Mouse (Mus musculus) forebrain, embryonic 14.5 days (tissue): Measurements from ENCODE around the gene Ssx2ip. TPM values are rescaled to one million over a fixed set of nuclear protein-coding genes. Genes with fewer than 3 reads are reported as not detected.

Experiments used
- ATAC-seq: fragments of 200-750 bp; cut with Nextera tagmentation; 2 replicates; pipeline ENCODE4 v1.8.0; 2017; ENCODE audit warnings: mild to moderate bottlenecking, moderate library complexity
- DNase-seq: peaks from one replicate; pipeline ENCODE4 v3.0.0-alpha.2; 2015; ENCODE audit warnings: low spot score
- H3K27ac ChIP-seq: fragments of 300-500 bp; sonication (generic); 2 replicates; pipeline ENCODE4 v1.5.1; 2014; ENCODE audit warnings: low read depth, mild to moderate bottlenecking, control low read depth, low read length, moderate library complexity
- H3K27me3 ChIP-seq: fragments of 300-500 bp; sonication (generic); replicated peaks from 2 replicates; pipeline ENCODE4 v1.6.1; 2014; ENCODE audit warnings: low read length, control low read depth, mixed read lengths; ENCODE audit not compliant: control insufficient read depth, insufficient read depth
- H3K36me3 ChIP-seq: fragments of 300-500 bp; sonication (generic); 2 replicates; pipeline ENCODE4 v1.6.1; 2014; ENCODE audit warnings: low read length, control low read depth; ENCODE audit not compliant: control insufficient read depth, insufficient read depth
- H3K4me1 ChIP-seq: fragments of 300-500 bp; sonication (generic); 2 replicates; pipeline ENCODE4 v1.6.1; 2014; ENCODE audit warnings: antibody characterized with exemption, low read length, control low read depth; ENCODE audit not compliant: control insufficient read depth, insufficient read depth
- H3K4me2 ChIP-seq: fragments of 300-500 bp; sonication (generic); 2 replicates; pipeline ENCODE4 v1.6.1; 2014; ENCODE audit warnings: mild to moderate bottlenecking, control low read depth, low read length
- H3K4me3 ChIP-seq: fragments of 300-500 bp; sonication (generic); 2 replicates; pipeline ENCODE4 v1.5.1; 2014; ENCODE audit warnings: low read depth, low read length, control low read depth
- H3K9ac ChIP-seq: fragments of 300-500 bp; sonication (generic); 2 replicates; pipeline ENCODE4 v1.6.1; 2014; ENCODE audit warnings: mild to moderate bottlenecking, low read length, control low read depth, moderate library complexity
- H3K9me3 ChIP-seq: fragments of 300-500 bp; sonication (generic); replicated peaks from 2 replicates; pipeline ENCODE4 v1.6.1; 2016; ENCODE audit warnings: low read length, control low read depth, mixed read lengths; ENCODE audit not compliant: control insufficient read depth
- WGBS: fragments of 180-500 bp; shearing (Covaris S2); extraction: QIAGEN DNeasy Blood & Tissue Kit; methylation state at CpG from one replicate; pipeline ENCODE4 v1.1.7; 2014; 5-methylcytosine and 5-hydroxymethylcytosine counted together
- polyA plus RNA-seq: library from polyadenylated mRNA; unstranded; fragments of >200 nt; fragmentation: Nextera tagmentation; extraction: Ambion mirVana; gene quantifications from 2 replicates; pipeline ENCODE4 v1.2.1, GENCODE M21; 2014

Gene Ssx2ip
- polyA plus RNA-seq, 1 experiment from 2014 or later: 20.8 TPM

DNA sequence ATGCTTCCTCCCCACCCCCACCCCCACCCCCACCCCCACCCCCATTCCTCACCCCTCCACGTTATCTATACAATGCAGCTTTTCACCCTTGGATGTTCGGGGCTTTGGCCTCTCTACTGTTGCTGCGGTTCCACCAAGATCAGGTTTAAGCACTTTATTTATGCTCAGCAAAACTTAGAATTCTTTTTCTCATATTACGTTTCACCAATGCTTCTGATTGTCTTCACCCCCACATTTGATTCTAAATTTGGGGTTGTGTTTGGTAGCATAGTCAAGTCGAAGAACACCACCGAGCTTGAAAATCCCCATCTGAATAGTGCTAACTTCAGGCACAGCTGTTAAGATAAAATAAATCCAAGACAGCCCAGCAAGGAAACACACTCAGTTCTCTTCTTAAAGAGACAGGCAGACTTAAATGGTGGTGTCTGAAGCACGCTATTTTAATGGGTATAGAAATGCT is 10.8 kb upstream of the Ssx2ip start:
- WGBS: 34% methylated on average over 7 of the region's 7 CpGs
- H3K4me3 ChIP-seq: no peak overlapping the region
- no peaks in the 10 kb centered on the region for H3K27me3 ChIP-seq
- no peak overlapping the region for H3K9ac ChIP-seq
- no peak for ATAC-seq
- no peaks in the 10 kb centered on the region for H3K36me3 ChIP-seq
- H3K4me2 ChIP-seq: no peak overlapping the region
- no peaks in the 10 kb centered on the region for H3K4me1 ChIP-seq
- no peak overlapping the region for H3K27ac ChIP-seq
- no peaks in the 10 kb centered on the region for H3K9me3 ChIP-seq
- peak; percentile 25 for DNase-seq

DNA sequence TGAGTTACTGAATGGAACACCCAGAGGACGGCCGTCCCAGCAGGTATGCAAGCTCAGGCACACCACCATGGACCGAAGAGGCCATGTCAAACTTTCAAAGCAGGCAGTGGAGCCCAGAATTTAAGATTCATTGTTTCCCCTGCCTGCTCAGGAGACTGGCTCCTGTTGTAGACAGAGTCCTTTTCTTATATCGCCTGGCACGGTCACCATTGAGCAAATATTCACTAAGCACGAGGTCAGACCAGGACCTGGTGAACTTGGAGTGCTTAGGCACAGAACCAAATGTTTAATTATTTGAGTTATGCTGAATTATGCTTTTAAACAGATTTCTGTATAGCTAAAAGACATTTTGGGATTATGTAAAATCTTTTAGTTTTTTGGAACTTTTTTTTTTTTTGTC is 8.2 kb upstream of the Ssx2ip start:
- H3K36me3 ChIP-seq: no peaks in the 10 kb centered on the region
- H3K9me3 ChIP-seq: no peaks in the 10 kb centered on the region
- H3K27ac ChIP-seq: no peak overlapping the region
- H3K4me2 ChIP-seq: no peak overlapping the region
- WGBS: 82% methylated on average over 6 of the region's 6 CpGs
- ATAC-seq: no peak
- no peak for DNase-seq
- no peak overlapping the region for H3K4me3 ChIP-seq
- H3K9ac ChIP-seq: no peak overlapping the region
- no peaks in the 10 kb centered on the region for H3K27me3 ChIP-seq
- H3K4me1 ChIP-seq: no peaks in the 10 kb centered on the region

- no peak overlapping the region for H3K4me2 ChIP-seq
- WGBS: 93% methylated on average over 1 of the region's 1 CpGs
- DNase-seq (no peak), ATAC-seq (no peak)
- no peaks in the 10 kb centered on the region for H3K9me3 ChIP-seq
- no peaks in the 10 kb centered on the region for H3K36me3 ChIP-seq
- H3K4me3 ChIP-seq: no peak overlapping the region
- H3K4me1 ChIP-seq: no peaks in the 10 kb centered on the region
- no peak overlapping the region for H3K27ac ChIP-seq
- H3K9ac ChIP-seq: no peak overlapping the region
- H3K27me3 ChIP-seq: no peaks in the 10 kb centered on the region
Observed at GRCm38 (mm10) chr3:146396934-146397333, 7.5 kb upstream of the Ssx2ip start.

DNA sequence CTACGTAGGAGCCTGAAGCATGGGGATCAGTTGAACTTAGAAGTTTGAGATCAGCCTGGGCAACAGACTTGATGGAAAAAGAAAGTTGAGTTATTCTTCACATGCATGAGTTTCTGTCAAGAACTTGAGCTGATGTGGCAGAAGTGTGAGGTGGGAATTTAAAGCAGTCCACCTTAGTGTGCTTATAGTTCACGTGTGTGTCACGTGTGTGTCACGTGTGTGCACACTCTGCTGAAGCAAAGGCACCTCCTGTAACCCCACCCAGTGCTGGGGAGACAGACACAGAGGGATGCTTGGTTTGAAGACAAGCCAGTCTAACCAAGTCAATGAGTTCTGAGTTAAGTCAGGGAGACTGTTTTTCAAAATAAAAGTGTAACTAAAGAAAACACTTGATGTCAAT is 6.6 kb upstream of the Ssx2ip start:
- DNase-seq (no peak), ATAC-seq (no peak)
- H3K27me3 ChIP-seq: no peaks in the 10 kb centered on the region
- no peak overlapping the region for H3K4me2 ChIP-seq
- H3K4me1 ChIP-seq: no peaks in the 10 kb centered on the region
- H3K9ac ChIP-seq: no peak overlapping the region
- H3K4me3 ChIP-seq: no peak overlapping the region
- no peaks in the 10 kb centered on the region for H3K36me3 ChIP-seq
- H3K27ac ChIP-seq: no peak overlapping the region
- WGBS: 94% methylated on average over 4 of the region's 4 CpGs
- peaks cover 5% of the 10 kb centered on the region; the same call in 1 of the 2 replicates for H3K9me3 ChIP-seq

GRCm38 (mm10) chr3:146399203-146399602 is 5.2 kb upstream of the Ssx2ip start:
- H3K9ac ChIP-seq: no peak overlapping the region
- H3K4me3 ChIP-seq: no peak overlapping the region
- H3K27me3 ChIP-seq: no peaks in the 10 kb centered on the region
- 78% methylated on average over 5 of the region's 5 CpGs for WGBS
- H3K4me1 ChIP-seq: peaks cover 3% of the 10 kb centered on the region; the same call in 1 of the 2 replicates
- H3K36me3 ChIP-seq: no peaks in the 10 kb centered on the region
- H3K9me3 ChIP-seq: peaks cover 5% of the 10 kb centered on the region; the same call in 1 of the 2 replicates
- no peak overlapping the region for H3K4me2 ChIP-seq
- ATAC-seq (no peak), DNase-seq (no peak)
- H3K27ac ChIP-seq: no peak overlapping the region

DNA sequence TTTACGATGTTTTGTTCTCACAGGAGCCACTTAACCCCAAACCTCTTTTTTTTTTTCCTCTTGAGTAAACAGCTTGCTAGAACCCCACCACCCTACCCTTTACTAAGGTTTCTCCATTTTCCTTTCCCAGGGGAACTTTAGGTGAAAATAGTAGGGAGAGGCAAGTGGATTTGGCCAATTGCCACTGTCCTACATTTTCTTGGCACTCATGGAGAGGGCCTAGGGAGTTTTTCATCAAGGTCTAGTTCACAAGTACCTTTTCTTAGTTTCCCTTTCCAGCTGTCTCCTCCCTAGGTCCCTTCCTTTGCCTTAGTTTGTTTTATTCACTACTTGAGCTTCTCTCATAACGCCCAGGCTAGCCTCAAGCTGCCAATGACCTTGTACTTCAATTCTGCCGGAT is 672 bp upstream of the Ssx2ip start:
- DNase-seq (no peak), ATAC-seq (no peak)
- no peaks in the 10 kb centered on the region for H3K27me3 ChIP-seq
- peak overlapping the region; percentile 92 for H3K9ac ChIP-seq
- H3K27ac ChIP-seq: peak overlapping the region; percentile 76; the same call in 1 of the 2 replicates
- H3K4me3 ChIP-seq: peak overlapping the region; percentile 97
- H3K36me3 ChIP-seq: no peaks in the 10 kb centered on the region
- H3K9me3 ChIP-seq: peaks cover 5% of the 10 kb centered on the region; the same call in 1 of the 2 replicates
- peaks cover 25% of the 10 kb centered on the region for H3K4me1 ChIP-seq
- 42% methylated on average over 3 of the region's 3 CpGs for WGBS
- peak overlapping the region; percentile 89 for H3K4me2 ChIP-seq

GRCm38 (mm10) chr3:146405213-146406006 is 968 bp downstream of the Ssx2ip start:
- Histone ChIP-seq H3K9me3 (peaks cover 5% of the 10 kb centered on the region; the same call in 1 of the 2 replicates), H3K27ac (peak overlapping the region; percentile 76; the same call in 1 of the 2 replicates), H3K4me3 (peak overlapping the region; percentile 97), H3K9ac (peak overlapping the region; percentile 92), H3K4me2 (peak overlapping the region; percentile 89), H3K36me3 (no peaks in the 10 kb centered on the region), H3K4me1 (peaks cover 25% of the 10 kb centered on the region), H3K27me3 (no peaks in the 10 kb centered on the region)
- WGBS: 7% methylated on average over 18 of the region's 18 CpGs
- no peak for ATAC-seq
- no peak for DNase-seq

DNA sequence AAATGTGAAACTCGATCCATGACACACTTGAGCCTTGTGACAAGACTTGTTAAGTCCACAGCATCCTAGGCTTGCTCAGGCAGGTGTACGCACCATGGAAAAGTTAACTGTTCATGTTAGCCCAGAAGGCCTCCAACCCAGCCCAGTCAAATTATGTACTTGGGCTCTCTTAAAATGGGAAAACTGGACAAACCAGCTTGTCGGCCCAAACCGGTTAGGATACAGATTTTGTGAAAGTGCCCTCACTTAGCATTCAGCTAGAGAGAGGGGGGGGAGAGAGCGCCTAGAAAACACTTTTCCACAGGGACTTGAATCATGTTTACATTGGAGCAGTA is 1.5 kb downstream of the Ssx2ip start:
- Histone ChIP-seq H3K4me2 (peak overlapping the region; percentile 89), H3K4me1 (peaks cover 25% of the 10 kb centered on the region), H3K9me3 (peaks cover 5% of the 10 kb centered on the region; the same call in 1 of the 2 replicates), H3K4me3 (peak overlapping the region; percentile 97), H3K36me3 (no peaks in the 10 kb centered on the region), H3K27me3 (no peaks in the 10 kb centered on the region), H3K27ac (no peak overlapping the region), H3K9ac (peak overlapping the region; percentile 92)
- DNase-seq (no peak), ATAC-seq (no peak)
- 21% methylated on average over 5 of the region's 5 CpGs for WGBS

GRCm38 (mm10) chr3:146407086-146407721 is 2.8 kb downstream of the Ssx2ip start:
- H3K9ac ChIP-seq: no peak overlapping the region
- no peaks in the 10 kb centered on the region for H3K27me3 ChIP-seq
- WGBS: 86% methylated on average over 16 of the region's 16 CpGs
- no peak overlapping the region for H3K27ac ChIP-seq
- H3K36me3 ChIP-seq: no peaks in the 10 kb centered on the region
- peaks cover 32% of the 10 kb centered on the region for H3K4me1 ChIP-seq
- DNase-seq (no peak), ATAC-seq (no peak)
- H3K4me2 ChIP-seq: peak overlapping the region; percentile 6; the same call in 1 of the 2 replicates
- no peak overlapping the region for H3K4me3 ChIP-seq
- H3K9me3 ChIP-seq: peaks cover 5% of the 10 kb centered on the region; the same call in 1 of the 2 replicates
